Mouse (Mus musculus) adrenal gland (tissue): ENCODE data around the gene Chp1.
"Not testable (repeated sequence)": the region's sequence is repeated elsewhere in the genome, so short reads cannot be mapped to it uniquely, and the experiment has no call there.

ENCODE experiments used
- intact Hi-C: fragments of 180-260 bp; cut with DNase I; formaldehyde crosslinking; loops from one replicate; pipeline ENCODE4 v1.15.1; 2025

Gene Chp1

DNA sequence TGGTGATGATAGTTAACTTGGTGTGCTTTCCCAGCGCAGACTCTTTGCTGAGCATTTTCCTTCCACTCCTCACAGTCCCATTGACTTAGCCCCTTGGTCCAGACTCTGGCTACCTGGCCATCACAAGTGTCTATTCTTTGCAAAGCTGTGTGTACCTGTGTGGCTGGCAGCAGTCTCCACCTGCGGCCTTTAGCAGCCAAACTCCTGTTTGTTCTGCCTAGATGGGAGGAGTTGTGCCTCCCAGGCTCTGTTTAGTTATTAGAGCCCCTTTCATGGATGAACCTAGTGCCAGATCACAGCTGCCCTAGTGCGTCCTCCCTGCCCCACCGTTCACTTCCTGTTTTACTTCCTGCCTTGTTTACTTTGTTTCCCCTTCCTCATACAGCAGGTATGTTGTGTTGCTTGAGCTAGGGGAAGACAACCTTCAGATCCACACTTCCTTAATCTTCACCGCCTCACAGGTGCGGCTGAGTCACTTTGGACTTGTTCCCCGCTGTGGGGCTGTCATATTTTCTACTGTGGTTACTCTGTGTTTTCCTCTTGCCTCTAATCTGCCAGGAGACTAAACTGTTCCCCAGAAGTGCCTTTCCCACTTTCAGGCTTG lies 11.3 kb downstream of the Chp1 start:
- intact Hi-C loops = no loop called here

DNA sequence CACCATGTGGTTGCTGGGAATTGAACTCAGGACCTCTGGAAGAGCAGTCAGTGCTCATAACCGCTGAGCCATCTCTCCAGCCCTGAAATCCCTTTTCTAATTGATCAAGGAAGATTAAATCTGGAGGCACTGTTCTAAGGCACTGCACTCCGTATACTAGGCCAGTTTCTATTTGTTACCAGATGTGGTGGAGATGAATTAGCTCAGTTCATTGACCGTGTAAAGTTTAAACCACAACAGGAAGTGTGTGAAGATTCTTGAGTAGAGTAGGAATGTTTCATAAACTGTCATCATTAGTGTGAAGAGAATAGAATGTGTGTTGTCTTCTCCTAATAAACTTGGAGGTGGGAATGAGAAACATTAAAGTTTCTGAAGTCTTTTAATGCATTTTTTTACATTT lies 14.3 kb downstream of the Chp1 start:
- intact Hi-C loops = no loop called here

DNA sequence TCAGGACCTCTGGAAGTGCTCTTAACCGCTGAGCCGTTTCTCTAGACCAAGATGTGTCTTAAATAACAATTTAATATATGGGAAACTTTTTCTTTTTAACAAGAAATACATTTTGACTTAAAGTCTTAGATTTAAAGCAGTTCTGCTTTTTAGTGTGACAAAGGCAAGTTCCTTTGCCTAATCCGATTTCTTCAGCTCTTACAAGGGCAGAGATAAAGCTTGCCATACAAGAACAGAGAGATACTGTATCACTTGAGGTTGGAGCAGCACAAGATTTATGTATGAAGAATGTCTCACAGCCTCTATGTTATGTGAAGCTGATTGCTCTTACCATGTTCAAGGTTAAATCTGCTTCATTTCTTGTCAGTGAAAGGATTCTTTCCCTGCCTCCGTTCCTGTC lies 17.8 kb downstream of the Chp1 start:
- intact Hi-C loops = no loop called here

DNA sequence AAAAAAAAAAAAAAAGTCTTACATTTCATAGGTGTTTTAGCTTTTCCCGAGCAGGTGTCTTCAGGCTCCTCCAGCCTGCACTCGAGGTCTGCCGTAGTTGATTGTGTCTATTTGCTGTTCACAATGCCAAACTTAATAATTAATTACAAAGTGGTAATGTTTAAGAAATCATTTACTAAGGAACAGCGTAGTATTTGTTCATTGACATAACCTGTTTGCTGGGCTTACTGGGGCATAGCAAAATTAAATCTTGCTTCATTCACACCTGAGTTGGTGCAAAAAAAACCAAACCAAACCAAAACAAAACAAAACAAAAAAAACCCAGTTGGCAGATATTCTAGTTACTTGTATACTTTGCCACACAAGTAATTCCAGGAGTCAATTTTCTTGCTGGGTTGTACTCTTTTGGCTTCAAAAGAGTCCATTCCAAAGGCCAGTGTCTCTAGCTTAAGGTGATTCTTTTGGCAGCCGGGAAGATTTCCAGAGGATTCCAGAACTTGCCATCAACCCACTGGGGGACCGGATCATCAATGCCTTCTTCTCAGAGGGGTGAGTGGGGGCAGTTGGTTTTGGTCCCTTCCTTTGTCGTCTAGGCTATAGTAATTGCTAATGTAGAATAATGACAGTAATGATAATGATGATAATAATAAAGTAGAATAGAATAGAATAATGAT lies 18.8 kb downstream of the Chp1 start:
- intact Hi-C loops = no loop called here

DNA sequence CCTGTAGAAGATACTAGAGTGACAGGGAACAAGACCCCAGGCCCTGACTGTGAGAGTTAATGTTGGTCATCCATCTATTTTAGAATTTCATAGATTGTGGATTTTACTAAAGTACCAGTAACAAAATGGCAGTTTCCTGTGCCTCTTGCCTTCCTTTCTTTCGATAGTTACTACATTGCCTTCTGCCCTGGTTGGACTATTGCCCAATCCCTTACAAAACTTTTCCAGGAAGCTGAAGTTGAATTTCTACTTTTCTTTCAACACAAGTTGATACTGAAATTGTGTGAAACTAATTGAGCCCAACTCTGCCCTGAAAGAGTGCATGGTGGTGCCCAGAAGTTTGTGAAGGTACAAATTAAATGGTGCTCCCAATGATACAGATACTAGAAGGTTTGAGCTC lies 25.0 kb downstream of the Chp1 start:
- intact Hi-C loops = no loop called here

DNA sequence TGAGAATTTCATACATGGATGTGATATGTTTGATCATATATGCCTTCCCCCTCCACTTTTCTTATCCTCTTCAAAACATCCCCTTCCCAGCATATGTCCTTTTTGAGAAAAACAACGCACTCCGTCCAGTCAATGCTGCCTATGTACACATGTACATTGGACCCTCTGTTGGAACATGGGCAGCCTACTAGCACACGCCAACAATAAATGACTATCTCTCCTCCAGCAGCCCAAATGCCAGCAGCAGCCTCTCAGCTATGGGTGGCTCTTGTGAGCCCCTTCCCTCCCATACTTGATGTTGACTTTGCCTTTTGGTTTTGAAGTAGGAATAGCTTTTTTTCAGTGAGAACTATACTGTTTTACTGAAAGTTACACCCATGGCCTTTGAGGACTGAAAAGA lies 34.1 kb downstream of the Chp1 start:
- intact Hi-C loops = no loop called here

DNA sequence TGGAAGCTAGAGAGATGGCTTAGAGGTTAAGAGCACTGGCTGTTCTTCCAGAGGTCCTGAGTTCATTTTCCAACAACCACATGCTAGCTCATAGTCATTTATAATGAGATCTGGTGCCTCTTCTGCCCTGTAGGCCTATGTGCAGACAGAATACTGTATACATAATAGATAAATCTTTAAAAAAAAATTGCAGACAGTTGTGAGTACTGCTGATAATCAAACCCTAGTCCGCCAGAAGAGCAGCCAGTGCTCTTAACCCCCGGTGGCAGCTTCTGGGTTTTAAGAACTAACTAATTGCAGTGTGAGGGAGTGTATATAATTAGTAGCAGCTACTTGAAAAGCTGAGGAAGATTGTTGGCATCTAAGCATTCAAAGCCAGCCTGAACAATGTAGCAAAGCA lies 35.9 kb downstream of the Chp1 start:
- intact Hi-C loops = no loop called here

DNA sequence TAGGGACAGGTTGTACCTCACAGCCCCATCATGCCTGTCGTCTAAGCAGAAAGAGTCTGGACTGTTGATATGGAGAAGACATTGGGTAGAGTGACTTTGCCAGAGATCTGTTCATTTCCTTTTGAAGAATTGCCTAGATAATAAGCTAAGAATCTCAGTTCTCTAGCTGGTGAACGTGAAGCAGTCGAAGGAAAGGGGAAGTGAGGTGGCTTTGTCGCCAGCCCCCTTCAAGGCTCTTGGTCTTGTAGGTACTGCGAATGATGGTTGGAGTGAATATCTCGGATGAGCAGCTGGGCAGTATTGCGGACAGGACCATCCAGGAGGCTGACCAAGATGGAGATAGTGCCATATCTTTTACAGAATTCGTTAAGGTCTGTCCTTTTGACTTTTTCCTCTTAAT lies 36.8 kb downstream of the Chp1 start:
- intact Hi-C loops = no loop called here

DNA sequence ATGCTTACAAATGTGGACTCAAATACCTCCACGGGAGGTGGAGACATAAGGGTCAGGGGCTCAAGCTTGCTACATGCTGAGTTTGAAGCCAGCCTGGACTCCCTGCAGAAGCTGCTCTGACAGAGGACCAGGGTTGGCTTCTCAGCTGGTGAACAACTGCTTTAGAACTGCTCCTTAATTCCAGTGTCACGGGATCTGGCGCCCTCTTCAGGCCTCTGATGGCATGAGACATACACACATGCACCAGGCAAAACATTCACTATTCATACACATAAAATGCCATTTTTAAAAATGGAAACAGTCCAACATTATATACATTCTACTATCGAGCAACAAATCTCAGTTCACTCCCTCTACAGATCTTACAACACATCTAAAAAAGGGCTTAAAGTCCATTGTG lies 39.9 kb downstream of the Chp1 start:
- intact Hi-C loops = loop anchor here (5.0 kb wide), 1 partner anchor 45 kb away; no protein-coding TSS in a partner anchor

DNA sequence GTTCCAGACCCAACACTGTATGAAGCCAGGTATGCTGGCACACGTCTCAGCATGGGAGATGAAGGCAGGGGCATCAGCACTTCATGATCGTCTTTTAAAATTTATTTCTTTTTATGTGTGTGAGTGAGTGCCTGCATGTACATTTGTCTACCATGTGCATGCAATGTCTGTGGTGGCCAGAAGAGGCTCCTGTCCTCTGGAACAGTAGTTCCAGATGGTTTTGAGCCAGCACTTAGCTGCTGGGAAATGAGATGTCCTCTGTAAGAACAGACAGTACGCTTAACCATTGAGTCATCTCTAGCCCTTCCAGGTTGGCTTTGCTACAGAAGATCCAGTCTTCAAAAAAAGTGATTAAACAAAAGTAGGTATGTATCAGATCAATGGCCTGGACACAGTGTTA lies 43.8 kb downstream of the Chp1 start:
- intact Hi-C loops = no loop called here

DNA sequence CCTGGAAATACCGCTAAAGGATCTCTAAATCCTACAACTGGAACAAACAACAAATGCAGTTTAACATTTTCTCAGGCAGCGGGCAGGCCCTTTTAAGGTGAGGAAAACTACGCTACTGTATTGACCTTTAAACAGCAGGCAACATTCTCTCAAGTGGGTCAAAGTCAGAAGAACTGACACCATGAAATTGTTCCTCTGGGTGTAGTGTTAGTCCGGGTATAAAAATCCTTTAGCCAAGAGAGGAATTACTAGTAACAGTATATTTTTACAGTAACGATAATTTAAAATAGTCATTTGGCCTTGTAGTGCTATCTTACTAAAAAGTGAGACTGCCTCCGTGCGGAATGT lies 46.2 kb downstream of the Chp1 start:
- intact Hi-C loops = no loop called here

DNA sequence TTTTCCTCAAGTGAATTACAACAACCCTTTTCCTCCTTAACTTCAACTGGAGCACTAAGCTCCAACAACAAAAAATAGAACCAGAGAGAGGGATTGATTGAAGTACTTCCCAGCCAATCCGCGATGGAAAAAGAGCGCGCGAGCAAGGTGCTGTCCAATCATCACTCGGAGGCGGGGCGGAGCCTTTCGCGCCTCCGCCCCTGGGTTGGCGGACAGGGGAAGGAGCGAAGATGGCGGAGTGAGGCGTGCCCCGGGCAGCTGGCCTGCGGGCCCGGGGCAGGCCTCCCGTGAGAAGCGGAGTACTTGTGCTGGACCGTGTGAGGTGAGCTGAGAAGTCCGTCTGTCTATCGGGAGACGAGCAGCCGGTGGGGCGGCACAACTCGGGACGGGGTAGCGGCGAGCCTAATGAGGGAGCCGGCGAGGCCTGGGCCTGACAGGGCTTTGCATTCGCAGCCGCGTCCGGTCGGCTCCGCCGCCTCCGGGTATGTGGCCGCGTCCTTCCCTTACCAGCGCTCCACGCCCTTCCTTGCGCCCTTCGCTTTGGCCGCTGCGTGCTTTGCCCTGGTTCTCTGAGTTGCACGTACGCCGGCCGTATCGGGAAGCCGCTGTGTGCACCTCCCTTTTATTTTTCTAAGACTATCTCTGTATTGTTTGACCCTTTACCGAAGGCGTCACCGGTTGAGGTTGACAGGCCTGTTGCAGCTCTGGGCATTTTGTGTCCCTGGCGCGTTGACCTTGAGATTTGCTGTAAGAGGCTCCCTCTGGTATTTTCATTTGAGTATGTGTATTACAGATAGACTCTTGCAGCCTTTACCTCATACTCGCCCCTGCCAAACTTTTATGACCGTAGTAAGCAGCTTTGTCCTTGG lies 46.9 kb downstream of the Chp1 start:
- intact Hi-C loops = no loop called here

DNA sequence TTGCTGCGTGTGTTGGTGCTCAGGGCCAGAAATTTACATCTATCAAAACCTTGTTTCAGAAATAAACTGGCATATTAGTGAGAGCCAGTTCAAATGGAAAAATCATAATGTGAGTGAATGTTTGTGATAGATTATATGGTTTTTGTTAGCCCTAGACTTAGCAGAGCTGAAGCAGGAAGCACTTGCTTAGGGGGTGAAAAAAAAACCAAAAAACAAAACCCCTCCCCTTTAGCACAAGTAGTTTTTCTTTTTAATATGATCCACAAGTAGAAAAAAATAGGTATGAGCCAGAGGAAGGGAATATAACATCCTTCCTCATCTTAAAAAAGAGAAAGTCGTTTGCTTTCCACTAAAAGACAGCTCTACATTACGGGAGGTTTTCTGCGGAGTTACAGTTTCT lies 47.8 kb downstream of the Chp1 start:
- intact Hi-C loops = no loop called here

DNA sequence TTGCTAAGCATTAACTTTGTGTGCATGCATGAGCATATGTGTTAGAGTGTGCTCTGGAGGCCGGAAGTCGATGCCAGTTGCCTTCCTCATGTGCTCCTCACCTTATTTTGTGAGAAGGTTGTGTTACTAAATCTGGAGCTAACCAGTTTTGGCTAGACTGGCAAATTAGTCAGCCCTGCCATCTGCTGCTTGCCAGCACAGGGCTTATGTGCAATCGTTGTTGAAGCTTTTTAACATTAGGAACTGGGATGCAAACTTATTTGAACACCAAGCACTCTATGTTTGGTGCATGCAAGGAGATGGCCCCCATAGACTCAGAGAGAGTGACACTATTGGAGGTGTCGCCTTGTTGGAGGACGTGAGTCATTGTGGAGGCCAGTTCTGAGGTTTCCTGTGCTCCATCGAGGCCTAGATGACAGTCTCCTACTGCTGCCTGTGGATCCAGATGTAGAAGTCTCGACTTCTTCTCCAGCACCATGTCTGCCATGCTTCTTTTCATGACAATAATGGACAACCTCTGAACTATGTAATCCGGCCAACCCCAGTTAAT lies 49.4 kb downstream of the Chp1 start:
- intact Hi-C loops = no loop called here

DNA sequence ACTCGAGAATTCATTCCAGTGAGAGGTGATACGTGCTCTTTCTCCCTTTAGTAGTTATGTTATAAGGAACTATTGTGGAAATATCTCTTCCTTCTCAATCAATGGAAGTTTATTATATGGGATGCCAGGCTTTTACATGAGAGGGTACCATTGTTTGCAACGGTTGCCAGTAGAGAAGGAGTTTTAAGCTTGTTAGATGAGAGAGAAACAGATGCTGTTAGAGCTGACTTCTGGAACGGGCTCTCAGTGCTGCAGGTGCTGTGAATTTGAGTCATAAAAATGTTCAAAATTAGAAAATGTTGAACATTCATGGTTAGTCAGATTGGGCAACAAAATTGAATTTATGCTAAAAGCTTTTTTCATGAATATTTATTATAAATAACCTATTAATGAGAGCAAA lies 53.5 kb downstream of the Chp1 start:
- intact Hi-C loops = no loop called here

DNA sequence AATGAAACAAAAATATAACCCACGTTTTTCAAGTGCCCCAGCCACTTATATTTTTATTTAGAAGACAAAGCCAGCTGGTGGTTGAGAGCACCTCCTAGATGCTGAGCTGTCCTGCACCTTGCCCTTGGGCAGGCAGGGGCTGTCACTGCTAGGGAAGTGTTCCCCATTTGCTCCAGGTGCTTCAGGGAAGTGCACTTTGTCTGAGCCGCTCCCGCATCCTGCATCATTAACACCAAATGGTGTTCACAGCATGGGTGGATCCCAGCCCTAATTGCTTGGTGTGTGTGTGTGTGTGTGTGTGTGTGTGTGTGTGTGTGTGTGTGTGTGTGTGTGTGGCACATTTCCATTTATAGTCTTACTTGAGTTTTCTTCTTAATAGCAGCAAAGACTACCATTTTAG lies 54.1 kb downstream of the Chp1 start:
- intact Hi-C loops = not testable (repeated sequence)

DNA sequence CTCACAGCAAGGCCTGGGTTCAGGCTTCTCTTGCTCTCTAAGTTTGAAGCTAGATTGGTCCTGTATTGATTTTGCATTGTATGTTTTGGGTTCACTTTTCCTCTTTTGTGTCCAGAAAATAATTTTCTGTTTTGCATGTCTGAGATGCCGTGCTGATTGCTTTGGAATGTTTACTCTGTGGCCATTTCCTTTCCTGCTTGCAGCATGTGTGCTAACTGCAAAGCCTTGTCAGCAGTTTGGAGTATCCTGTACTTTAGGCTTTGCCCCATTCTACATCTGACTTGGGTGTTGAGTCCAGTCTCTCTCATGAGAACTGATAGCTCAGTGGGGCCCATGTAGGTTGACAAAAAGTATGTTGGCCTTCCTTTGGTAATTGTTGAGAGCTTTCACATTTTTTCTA lies 55.0 kb downstream of the Chp1 start:
- intact Hi-C loops = no loop called here

DNA sequence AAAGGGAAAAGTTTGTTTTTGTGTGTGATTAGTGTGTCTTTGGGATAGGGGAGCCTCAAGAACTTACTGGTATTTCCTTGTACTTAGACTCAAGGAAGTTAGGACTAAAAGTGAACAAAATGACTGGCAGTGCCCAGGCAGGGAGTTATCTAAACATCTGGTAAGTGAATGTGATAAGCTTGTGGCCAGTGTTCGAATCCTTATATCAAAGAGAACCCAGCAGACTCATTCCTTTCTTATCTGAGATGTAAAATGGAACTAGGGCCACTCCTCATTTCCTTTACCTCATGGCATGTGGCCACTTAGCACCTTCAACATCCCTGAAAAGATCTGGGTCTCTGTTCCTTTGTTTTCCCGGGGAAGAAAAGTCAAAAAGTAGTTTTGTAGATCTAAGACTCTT lies 56.4 kb downstream of the Chp1 start:
- intact Hi-C loops = no loop called here

DNA sequence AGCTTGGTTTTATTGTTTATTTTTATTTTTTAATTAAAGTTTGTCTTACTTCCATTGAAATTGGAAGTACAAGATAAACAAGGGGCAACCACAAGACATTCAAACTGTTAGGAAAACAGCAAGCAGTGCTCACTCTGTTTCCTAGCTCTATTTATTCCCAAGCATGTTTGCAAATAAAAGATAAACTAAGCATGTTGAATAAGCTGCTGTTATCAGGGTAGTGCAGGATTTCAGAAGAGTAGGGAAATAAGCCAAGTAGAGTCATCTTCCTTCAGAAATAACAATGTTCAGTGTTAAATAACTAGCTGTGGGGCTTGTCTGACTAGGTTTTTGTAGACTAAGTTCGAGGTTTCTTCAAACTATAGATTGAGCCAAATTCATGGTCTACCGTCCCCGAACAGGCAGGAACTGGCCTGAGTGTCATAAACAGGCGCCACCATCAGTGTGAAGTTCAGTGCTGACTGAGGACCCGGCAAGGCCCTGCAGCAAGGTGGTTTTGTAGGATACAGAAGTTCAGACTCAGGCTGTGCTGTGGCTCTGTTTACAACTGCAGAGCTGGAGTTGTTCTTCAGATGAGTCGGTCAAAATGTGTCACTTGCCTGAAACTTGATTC lies 58.0 kb downstream of the Chp1 start:
- intact Hi-C loops = no loop called here

DNA sequence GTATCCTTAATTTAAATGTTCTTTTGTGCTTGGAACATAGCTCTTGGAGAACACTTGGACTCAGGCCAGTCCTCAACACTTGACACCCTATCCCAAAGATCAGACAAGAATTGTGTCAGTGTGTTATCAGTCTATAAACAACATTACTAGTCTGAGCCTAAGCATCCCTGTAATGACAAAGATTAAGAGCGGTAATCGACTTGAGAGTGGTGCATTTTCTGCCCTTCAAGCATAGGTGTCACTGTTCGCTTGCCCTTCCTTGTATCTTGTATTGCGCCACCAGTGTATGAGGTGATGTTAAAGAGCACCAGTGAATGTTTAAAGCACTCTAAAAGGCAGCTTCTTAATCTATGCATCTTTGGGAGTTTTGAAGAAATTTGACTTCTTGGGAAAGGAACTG lies 59.5 kb downstream of the Chp1 start:
- intact Hi-C loops = no loop called here

DNA sequence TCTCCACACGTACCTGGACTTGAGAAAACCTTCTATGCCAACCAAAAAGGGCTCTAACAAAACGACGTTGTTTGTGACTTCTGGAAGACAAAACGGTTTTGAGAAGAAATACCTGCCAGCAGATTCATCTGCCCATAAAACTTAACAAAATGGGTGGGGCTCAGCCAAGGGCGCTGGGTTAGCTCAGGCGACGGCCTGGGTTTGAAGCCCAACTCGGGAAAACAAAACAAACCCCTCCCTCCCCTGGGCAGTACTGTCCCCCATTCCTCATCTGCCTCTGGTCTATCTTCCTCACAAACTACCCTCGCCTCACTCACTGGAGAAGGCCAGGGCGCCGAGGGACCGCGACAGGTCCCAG lies 70.3 kb downstream of the Chp1 start:
- intact Hi-C loops = loop anchor here (10.0 kb wide), 1 partner anchor 47 kb away; the partner anchor contains the start of gene Ndufaf1
